Mouse (Mus musculus) testis, adult 2 months (tissue): ENCODE results near the gene Clec2i. TPM values are rescaled to one million over a fixed set of nuclear protein-coding genes. Genes with fewer than 3 reads are reported as not detected.

Experiments used
- H3K27ac ChIP-seq: fragments of 200-500 bp; 2 replicates; pipeline ENCODE4 v1.5.1; 2012; ENCODE audit warnings: low read depth, low read length; ENCODE audit not compliant: control insufficient read depth, insufficient read depth
- H3K27me3 ChIP-seq: fragments of 200-500 bp; 2 replicates; pipeline ENCODE4 v1.6.1; 2012; ENCODE audit warnings: mild to moderate bottlenecking, low read length, moderate library complexity; ENCODE audit not compliant: control insufficient read depth, insufficient read depth
- H3K36me3 ChIP-seq: fragments of 200-500 bp; 2 replicates; pipeline ENCODE4 v1.6.1; 2012; ENCODE audit warnings: mild to moderate bottlenecking, low read length; ENCODE audit not compliant: control insufficient read depth, insufficient read depth
- H3K4me1 ChIP-seq: fragments of 200-500 bp; 2 replicates; pipeline ENCODE4 v1.6.1; 2012; ENCODE audit warnings: low read length; ENCODE audit not compliant: control insufficient read depth, insufficient read depth
- H3K4me3 ChIP-seq: fragments of 200-500 bp; 2 replicates; pipeline ENCODE4 v1.5.1; 2012; ENCODE audit warnings: low read depth, mild to moderate bottlenecking, low read length, moderate library complexity, mixed read lengths; ENCODE audit not compliant: control insufficient read depth
- CTCF ChIP-seq: fragments of 200-500 bp; IDR thresholded peaks from 2 replicates; pipeline ENCODE4 v1.5.1; 2012; ENCODE audit warnings: low read depth, mild to moderate bottlenecking, inconsistent platforms, low read length, moderate library complexity; ENCODE audit not compliant: control insufficient read depth, insufficient read depth, insufficient replicate concordance
- POLR2A ChIP-seq: fragments of 200-500 bp; IDR thresholded peaks from 2 replicates; pipeline ENCODE4 v1.6.1; 2012; ENCODE audit warnings: low read depth, mild to moderate bottlenecking, inconsistent platforms, low read length, moderate library complexity; ENCODE audit not compliant: control insufficient read depth
- polyA plus RNA-seq: library from polyadenylated mRNA; depleted of rRNA; stranded (reverse); fragments of >200 nt; gene quantifications from 2 replicates; pipeline ENCODE4 v1.2.3, GENCODE M21; 2012

Gene Clec2i
- polyA plus RNA-seq, 1 experiment, result not detected

GRCm38 (mm10) chr6:128856250-128856649, 31.1 kb upstream of the Clec2i start:
- H3K27me3 ChIP-seq, result no peaks in the 10 kb centered on the region
- no peak for TF ChIP-seq CTCF
- TF ChIP-seq POLR2A, result no peak
- H3K4me3 ChIP-seq, result no peak overlapping the region
- H3K4me1 ChIP-seq, result peaks cover 2% of the 10 kb centered on the region; the same call in 1 of the 2 replicates
- H3K36me3 ChIP-seq, result no peaks in the 10 kb centered on the region
- H3K27ac ChIP-seq, result no peak overlapping the region

- Histone ChIP-seq H3K4me3 (no peak overlapping the region), H3K4me1 (peaks cover 2% of the 10 kb centered on the region; the same call in 1 of the 2 replicates), H3K27ac (no peak overlapping the region), H3K27me3 (no peaks in the 10 kb centered on the region), H3K36me3 (no peaks in the 10 kb centered on the region)
- TF ChIP-seq CTCF (no peak), POLR2A (no peak)
Measured at GRCm38 (mm10) chr6:128857976-128858375, 29.4 kb upstream of the Clec2i start.

GRCm38 (mm10) chr6:128868861-128869260, 18.5 kb upstream of the Clec2i start:
- Histone ChIP-seq H3K27me3 (no peaks in the 10 kb centered on the region), H3K4me3 (no peak overlapping the region), H3K36me3 (no peaks in the 10 kb centered on the region), H3K4me1 (no peaks in the 10 kb centered on the region), H3K27ac (no peak overlapping the region)
- TF ChIP-seq CTCF (no peak), POLR2A (no peak)

DNA sequence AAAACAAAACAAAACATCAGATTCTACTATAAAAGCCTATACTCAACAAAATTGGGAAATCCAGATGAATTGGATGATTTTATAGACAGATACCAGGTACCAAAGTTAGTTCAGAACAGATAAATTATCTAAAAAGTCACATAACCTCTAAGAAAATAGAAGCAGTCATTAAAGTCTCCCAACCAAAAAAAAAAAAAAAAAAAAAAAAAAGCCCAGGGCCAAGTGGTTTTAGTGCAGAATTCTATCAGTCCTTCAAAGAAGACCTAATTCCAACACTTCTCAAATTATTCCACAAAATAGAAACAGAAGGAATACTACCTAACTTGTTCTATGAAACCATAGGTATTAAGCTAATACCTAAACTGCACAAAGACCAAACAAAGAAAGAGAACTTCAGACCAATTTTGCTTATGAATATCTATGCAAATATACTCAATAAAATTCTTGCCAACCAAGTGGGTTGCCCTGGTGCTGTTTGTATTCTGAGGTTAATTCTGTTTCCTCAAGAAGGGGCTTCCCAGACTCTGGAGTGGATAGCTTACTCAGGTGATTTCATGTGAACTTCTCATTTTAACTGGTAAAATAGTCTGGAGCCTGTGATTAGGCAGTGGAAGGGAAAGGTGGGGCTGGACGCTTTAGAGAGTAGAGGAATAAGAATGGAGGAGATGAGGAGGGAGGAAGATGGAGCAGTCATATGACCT, 15.3 kb upstream of the Clec2i start:
- no peaks in the 10 kb centered on the region for H3K4me1 ChIP-seq
- H3K27me3 ChIP-seq, result no peaks in the 10 kb centered on the region
- no peak overlapping the region for H3K4me3 ChIP-seq
- no peak overlapping the region for H3K27ac ChIP-seq
- H3K36me3 ChIP-seq, result no peaks in the 10 kb centered on the region
- TF ChIP-seq POLR2A (no peak), CTCF (no peak)

DNA sequence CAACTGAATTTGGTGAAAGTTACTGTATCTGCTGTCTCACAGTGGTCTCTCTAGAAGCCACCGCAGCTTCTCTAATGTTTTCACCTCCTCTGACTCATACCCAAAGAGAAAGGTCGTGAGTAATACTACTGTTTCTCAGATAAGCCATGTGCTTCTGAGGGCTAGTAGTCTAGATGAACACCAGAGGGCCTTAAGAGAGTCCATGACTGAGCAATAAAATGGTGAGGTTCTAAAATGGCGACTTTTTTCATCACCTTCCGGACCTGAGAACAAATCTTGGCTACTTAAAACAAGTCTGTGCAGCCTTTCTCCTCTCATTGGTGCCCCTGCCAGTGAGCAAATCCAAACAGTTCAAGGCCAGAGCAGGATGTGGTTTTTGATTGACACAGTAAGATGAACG, 1.4 kb downstream of the Clec2i start:
- H3K4me3 ChIP-seq, result no peak overlapping the region
- no peaks in the 10 kb centered on the region for H3K27me3 ChIP-seq
- no peak overlapping the region for H3K27ac ChIP-seq
- H3K36me3 ChIP-seq, result no peaks in the 10 kb centered on the region
- no peaks in the 10 kb centered on the region for H3K4me1 ChIP-seq
- TF ChIP-seq CTCF (no peak), POLR2A (no peak)

- H3K36me3 ChIP-seq, result no peaks in the 10 kb centered on the region
- no peaks in the 10 kb centered on the region for H3K27me3 ChIP-seq
- TF ChIP-seq CTCF (no peak), POLR2A (no peak)
- H3K4me3 ChIP-seq, result no peak within 1 kb of the TSS
- no peak within 1 kb of the TSS for H3K27ac ChIP-seq
- no peaks in the 10 kb centered on the region for H3K4me1 ChIP-seq
Measured at GRCm38 (mm10) chr6:128890948-128891355, 3.6 kb downstream of the Clec2i start, which contains the start of gene BC035044. Gene BC035044 (minus strand): TSS chr6:128891126.

- Histone ChIP-seq H3K4me3 (no peak overlapping the region), H3K27me3 (no peaks in the 10 kb centered on the region), H3K27ac (no peak overlapping the region), H3K4me1 (no peaks in the 10 kb centered on the region), H3K36me3 (no peaks in the 10 kb centered on the region)
- TF ChIP-seq CTCF, result no peak
- no peak for TF ChIP-seq POLR2A
Measured at GRCm38 (mm10) chr6:128895404-128896001, 8.1 kb downstream of the Clec2i start.
